Mouse (Mus musculus) gastrocnemius, postnatal 14 days (tissue): ENCODE measurements at regions not wholly inside any gene's neighbourhood (a gene's known extent, or its start where the extent isn't known, plus 50 kb on each side); places are given as distances from the start of the nearest gene placed in this dataset.

Source experiments
- DNase-seq: peaks from one replicate; pipeline ENCODE4 v3.0.0; 2021; ENCODE audit warnings: mixed read lengths
- intact Hi-C: fragments of 180-260 bp; cut with DNase I; formaldehyde crosslinking; loops from one replicate; pipeline ENCODE4 v1.15.1; 2025; ENCODE audit warnings: low total_unique reads

DNA sequence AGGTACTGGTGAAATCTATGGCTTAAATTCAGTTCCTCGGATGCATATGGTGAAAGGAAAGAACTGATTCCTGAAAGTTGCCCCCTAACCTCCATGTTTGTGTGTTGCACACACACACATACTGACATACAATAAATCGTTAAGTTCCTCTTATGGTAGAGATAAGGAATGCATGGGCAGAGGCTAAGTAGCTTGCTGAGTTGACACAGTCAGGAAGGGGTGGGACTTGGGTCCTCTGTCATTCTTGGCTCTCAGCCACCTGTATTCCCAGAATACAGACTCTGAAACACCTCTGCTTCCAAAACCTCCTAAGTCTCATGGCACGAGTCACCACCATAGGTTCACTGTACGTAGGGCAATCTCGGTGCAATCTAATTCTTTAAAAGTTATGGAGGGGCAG, 70.0 kb upstream of the Tgfbr2 start:
- no peak for DNase-seq
- intact Hi-C loops = no loop called here

- no peak for DNase-seq
- intact Hi-C loops = no loop called here
Measured at GRCm38 (mm10) chr9:116244619-116244899, 69.4 kb upstream of the Tgfbr2 start.

DNA sequence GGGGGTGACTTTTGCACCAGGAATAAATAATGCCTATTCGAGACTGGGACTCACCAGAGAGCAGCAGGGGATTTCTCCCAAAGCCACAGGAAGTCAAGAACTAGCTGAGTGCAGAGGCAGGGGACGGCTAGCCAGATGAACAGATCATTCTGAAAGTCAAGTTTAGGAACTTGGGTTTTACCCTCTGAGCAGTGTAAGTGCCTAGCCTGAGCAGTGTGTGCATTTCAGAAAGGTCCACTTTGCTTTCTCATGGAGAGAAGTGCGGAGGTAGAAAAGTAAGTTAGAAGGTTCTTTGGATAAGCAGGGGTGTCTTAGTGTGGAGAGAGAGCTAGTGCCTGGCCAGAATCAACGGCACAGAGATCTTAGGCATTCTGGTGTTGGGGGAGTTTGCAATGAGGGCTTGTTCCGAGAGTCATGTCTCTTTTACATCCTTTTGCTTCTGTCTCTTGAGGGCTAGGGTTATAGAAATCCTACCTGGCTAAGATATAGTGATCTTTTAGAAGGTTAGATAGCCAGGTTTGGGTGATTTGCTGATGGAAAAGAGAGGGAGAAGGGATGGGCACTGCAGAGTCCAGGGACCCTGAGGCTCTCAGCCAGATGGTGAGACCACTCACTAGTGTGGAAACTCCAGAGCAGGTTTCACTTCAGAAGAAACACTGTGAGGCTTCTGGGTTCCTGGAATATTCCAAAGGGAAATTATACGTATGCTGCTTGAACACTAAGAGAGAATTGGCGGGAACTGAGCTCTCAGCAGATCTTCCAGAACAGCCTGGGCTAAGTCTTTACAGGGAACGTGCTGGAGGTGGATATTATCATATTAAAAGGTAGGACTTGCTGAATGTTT, 68.8 kb upstream of the Tgfbr2 start:
- intact Hi-C loops = no loop called here
- no peak for DNase-seq

DNA sequence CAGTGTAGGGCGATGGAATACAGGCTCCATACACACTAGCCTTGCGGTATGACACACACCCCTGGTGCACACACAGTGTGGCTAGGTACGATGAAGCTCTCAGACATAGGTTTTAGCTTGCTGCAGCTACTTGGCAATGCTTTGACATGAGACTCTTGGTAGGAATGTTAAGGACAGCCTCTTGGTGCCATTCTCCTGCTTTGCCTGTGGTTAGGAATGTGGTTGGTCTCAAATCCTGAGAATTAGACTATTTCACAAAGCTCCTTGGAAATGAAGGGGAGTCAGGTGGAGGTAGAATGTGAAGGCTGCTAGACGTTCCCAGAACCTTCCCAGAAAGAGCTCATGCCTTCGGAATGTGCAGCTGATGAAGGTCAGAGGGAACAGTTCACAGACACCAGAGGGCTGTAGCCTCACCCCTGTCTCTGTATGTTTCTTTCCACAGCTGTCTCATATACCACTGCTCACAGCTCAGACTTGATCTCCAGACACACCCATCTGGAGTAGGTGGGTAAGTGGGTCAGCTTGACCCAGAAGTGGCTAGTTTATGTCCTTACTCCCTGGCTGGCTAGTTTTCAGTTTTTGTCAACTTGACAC, 66.9 kb upstream of the Tgfbr2 start:
- DNase-seq = no peak
- intact Hi-C loops = no loop called here

DNA sequence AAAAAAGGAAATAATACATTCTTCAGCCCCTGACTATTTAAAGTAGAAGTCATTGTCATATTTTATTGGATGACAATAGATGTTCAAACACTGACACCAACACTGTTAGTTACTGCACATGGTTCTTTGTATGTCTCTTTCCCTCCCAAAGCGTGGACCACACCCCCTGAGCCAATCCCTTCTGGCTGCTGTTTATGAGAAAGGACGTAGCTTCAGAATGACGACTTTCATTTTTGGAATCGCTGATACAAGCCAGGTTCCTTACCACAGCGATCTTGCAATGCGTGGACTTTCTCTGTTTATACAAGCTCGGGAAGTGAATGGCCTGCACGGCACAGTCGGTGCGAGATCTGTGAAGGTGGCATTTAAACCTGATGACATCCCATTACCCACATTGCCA, 66.1 kb upstream of the Tgfbr2 start:
- DNase-seq = peak; percentile 19
- intact Hi-C loops = no loop called here

GRCm38 (mm10) chr9:116236836-116237235, 61.7 kb upstream of the Tgfbr2 start:
- intact Hi-C loops = no loop called here
- no peak for DNase-seq

- no peak for DNase-seq
- intact Hi-C loops = no loop called here
Measured at GRCm38 (mm10) chr9:116234170-116234569, 59.0 kb upstream of the Tgfbr2 start.

DNA sequence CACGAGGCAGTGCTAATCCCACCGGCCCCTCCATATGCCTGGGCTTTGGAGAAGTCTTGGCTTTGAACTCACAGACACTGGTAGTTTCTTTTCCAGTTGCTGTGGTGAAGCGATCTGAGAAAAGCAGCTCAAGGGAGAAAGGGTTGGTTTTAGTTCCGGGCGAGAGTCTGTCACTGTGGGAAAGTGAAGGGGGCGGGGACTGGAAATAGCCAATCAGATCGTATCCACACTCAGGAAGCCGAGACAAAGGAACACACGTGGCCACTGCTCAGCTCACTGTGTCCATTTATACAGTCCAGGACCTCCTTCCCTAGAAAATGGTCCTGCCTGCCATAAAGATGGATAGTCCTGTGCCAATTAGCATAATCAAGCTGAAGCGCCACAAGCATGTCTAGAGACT, 57.2 kb upstream of the Tgfbr2 start:
- intact Hi-C loops = no loop called here
- DNase-seq = no peak

- intact Hi-C loops = no loop called here
- DNase-seq = no peak
Measured at GRCm38 (mm10) chr9:116231351-116232311, 56.5 kb upstream of the Tgfbr2 start.

DNA sequence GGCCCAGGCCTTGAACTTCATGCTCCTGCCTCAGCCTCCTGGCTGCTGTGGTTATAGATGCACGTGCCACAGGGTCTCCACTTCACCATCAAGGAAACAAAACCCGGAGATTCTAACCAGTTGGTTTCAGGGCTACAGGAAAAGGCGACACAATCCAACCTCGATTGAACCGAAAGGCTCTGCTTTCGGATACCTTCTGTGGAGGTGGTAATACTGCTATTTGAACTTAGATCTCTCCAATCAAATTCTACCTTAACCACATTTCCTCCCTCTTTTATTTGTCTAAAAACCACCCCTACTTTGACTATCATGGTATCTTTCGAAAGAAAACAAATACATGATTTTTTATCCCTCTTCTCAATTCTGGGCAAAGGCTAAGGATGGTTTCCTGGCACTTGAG, 55.2 kb upstream of the Tgfbr2 start:
- DNase-seq = no peak
- intact Hi-C loops = no loop called here

DNA sequence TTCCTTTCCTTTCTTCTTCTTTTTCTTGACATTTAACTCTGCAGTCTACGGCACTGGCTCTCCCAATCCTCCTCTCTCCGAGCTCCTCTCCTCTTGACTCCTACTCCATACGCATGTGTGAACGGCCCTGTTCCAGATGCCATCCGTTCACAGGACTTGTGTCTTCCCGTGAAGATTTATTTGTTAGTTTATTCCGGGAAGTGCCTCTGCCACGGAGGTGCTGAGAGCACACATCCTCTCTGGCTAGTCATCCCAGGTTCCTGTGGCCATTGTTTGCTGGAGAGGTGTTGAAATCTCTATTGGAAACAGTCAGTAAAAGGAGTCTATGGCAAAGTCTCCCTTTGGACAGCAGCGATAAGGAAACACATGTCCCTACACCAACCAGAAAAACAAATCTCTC, 53.3 kb upstream of the Tgfbr2 start:
- DNase-seq = no peak
- intact Hi-C loops = no loop called here

DNA sequence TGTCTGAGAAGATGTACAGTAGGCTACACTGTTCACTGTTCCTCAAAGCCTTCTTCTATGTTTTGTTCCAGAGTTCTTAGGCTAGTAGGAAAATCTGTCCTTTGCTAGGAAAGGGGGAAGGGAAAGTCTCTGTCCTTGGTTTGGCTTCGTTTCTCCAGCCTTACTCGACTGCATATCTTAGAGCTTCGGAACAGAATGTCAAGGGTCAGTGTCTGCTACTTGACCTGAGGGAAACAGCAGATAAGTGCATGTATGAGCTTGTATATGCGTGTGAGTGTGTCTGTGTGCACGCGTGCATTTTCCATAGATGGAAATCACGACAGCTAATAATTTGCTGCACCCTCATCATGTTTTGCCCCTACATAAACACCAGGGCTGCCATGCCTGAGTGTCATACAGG, 52.6 kb upstream of the Tgfbr2 start:
- intact Hi-C loops = no loop called here
- DNase-seq = no peak
